Mouse (Mus musculus) pancreas, adult 10 weeks (tissue): ENCODE results near the gene Olfr1262. TPM values are rescaled to one million over a fixed set of nuclear protein-coding genes. Genes with fewer than 3 reads are reported as not detected.

ENCODE experiments used
- polyA plus RNA-seq: library from polyadenylated mRNA; stranded (reverse); fragments of 350-450 nt; fragmentation: Illumina TruSeq; extraction: RNeasy Lipid Tissue Mini Kit (QIAGEN cat#74804); gene quantifications from one replicate; pipeline ENCODE4 v1.2.3, GENCODE M21; 2015; ENCODE audit warnings: low read depth, low replicate concordance; ENCODE audit not compliant: insufficient read depth

The Olfr1262 gene
- polyA plus RNA-seq = not detected

DNA sequence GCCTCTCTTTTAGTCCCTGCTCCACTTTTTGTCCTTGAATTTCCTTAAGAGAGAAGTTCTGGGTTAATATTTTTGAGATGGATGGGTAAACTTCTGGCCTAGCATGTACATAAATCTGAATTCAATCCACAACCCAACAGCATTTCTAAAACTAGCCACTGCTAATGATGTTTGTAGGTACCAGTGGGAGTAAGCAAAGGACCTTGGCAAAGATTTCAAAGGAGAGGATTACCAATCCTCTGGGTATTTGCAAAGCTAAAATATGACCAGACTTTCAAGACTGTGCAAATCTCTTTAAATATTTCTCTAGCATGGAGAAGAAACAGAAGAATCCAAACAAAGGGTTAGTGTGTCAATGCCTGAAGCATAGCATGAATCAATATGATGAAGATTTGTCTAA, at the start of gene Olfr1262:
Gene Olfr1262, plus strand, starts transcription at position 301 of the 400 bp plus-strand sequence.

DNA sequence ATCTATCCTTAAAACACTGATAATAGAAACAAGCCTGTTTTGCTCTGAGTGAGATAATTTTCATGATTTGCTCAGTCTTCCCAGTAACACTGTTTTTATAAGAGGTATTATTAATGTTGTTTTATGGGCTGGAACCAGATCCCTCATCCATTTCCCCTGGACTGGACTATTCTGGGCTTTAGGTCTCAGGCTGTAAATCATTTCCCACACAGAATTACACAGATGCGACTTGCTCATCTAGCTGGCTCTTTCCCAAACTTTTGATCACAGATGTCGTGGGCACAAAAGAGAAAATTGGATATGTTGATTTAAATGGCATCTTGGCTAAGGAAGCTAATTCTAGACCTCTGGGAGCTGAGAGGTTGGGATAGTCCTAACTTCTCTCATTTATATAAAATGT, 25.8 kb upstream of the Olfr1262 start, which contains the start of gene Olfr1260:
Gene Olfr1260, plus strand, starts transcription at position 157 of the 400 bp plus-strand sequence.

DNA sequence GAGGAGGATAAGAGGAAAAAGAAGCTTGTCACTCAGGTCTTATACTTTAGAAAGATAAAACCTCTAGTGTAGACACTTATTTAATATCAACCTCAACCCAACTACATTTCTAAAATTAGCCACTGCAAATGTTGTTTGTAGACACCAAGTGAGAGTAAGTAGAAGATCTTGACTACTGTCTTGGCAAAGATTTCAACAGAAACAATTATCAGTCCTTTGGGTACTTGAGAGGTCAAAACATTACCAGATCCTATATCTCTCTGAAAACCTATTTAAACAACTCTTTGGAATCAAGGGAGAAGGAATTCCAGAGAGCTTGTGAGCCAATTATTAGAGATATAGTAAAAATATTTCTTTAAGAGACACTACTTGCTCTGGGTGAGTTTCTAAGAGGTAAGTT, 9.0 kb upstream of the Olfr1262 start, which contains the start of gene Olfr1261:
Gene Olfr1261, plus strand, starts transcription at position 301 of the 400 bp plus-strand sequence.

DNA sequence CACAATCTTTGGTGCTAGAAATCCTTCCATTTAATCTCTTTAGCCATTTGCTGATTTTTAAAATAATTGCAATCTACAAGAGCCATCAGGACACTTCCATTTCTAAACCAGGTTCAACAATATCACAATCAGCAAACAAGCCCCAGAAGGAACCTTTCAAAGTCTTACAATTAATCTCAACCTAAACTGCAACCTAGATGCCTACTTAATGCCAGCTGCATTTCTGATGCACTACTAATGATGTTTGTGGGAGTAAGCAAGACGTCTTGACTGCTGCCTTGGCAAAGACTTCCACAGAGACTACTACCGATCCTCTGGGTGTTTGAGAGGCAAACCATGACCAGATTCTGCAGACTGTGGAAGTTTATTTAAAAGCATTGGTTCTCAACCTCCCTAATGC, 11.9 kb downstream of the Olfr1262 start, which contains the start of gene Olfr1263:
Gene Olfr1263, plus strand, starts transcription at position 301 of the 400 bp plus-strand sequence.

DNA sequence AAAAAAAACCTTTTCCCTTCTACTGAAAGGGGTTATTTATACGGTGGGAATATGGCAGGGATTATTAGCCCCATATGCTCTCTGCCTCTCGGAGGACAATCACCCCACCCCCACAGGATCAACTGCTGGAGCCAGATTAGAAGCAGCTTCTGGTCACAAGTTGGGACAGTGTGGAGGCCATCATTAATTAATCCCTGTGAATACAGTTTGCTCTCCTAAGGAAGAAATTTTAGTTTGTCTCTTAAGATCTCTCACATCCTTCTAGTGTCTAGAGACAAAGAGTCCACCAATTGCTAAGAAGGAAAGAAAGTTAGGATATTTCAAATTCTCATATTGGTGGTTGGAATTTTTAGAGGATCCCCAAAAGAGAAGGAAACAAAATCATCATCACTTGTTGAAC, 25.5 kb downstream of the Olfr1262 start, which contains the start of gene Olfr1264:
Gene Olfr1264, minus strand, starts transcription at position 101 of the 400 bp plus-strand sequence.

DNA sequence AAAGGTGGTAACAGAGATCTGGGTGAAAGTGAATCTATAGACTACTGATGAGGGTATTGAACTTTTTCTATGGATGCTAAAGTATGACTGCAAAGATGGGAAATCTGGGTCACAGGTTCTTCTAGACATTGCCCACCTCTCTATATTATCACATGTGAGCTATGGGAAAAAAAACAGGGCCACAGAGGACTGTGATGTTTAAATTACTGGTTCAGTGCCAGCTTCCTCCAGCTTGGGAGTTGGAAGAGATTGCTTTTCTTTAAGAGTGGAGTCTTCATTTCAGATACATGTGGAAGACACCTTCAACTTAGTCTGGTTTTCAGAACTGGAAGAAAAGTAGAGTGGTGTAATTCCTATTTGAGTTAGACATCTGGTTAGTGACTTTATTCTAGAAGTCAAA, 35.1 kb downstream of the Olfr1262 start, which contains the start of gene Olfr1265:
Gene Olfr1265, plus strand, starts transcription at position 301 of the 400 bp plus-strand sequence.

Other genes starting within 250 kb of the Olfr1262 start
- not detected for gene Olfr1253, start 243.1 kb upstream of the Olfr1262 start, polyA plus RNA-seq
- not detected for gene Olfr1254, start 206.5 kb upstream of the Olfr1262 start, polyA plus RNA-seq
- not detected for gene Olfr1255, start 188.1 kb upstream of the Olfr1262 start, polyA plus RNA-seq
- gene Olfr1256, start 158.6 kb upstream of the Olfr1262 start, polyA plus RNA-seq = not detected
- gene Olfr48, start 151.9 kb upstream of the Olfr1262 start, polyA plus RNA-seq = not detected
- gene Olfr1257, start 121.7 kb upstream of the Olfr1262 start, polyA plus RNA-seq = not detected
- gene Olfr1258, start 72.8 kb upstream of the Olfr1262 start, polyA plus RNA-seq = not detected
- not detected for gene Olfr1259, start 51.5 kb upstream of the Olfr1262 start, polyA plus RNA-seq
- gene Olfr1260, start 25.8 kb upstream of the Olfr1262 start, polyA plus RNA-seq = not detected
- not detected for gene Olfr1261, start 8.9 kb upstream of the Olfr1262 start, polyA plus RNA-seq
- gene Olfr1263, start 12.0 kb downstream of the Olfr1262 start, polyA plus RNA-seq = not detected
- gene Olfr1264, start 25.4 kb downstream of the Olfr1262 start, polyA plus RNA-seq = not detected
- not detected for gene Olfr1265, start 35.2 kb downstream of the Olfr1262 start, polyA plus RNA-seq
- not detected for gene Olfr140, start 63.4 kb downstream of the Olfr1262 start, polyA plus RNA-seq
- not detected for gene Olfr1269, start 121.3 kb downstream of the Olfr1262 start, polyA plus RNA-seq
- gene Olfr32, start 142.2 kb downstream of the Olfr1262 start, polyA plus RNA-seq = not detected
- gene Olfr1270, start 152.9 kb downstream of the Olfr1262 start, polyA plus RNA-seq = not detected
- gene Olfr1506, start 224.3 kb downstream of the Olfr1262 start, polyA plus RNA-seq = not detected